Mouse (Mus musculus) neural tube, embryonic 11.5 days (tissue): ENCODE data around the gene Slc26a11. TPM values are rescaled to one million over a fixed set of nuclear protein-coding genes. Genes with fewer than 3 reads are reported as not detected.

ENCODE experiments used
- ATAC-seq: fragments of 200-750 bp; cut with Nextera tagmentation; 2 replicates; pipeline ENCODE4 v1.8.0; 2017; ENCODE audit warnings: moderate number of reproducible peaks, mild to moderate bottlenecking, moderate TSS enrichment, moderate library complexity; ENCODE audit not compliant: insufficient read depth, low FRiP score, low TSS enrichment
- DNase-seq: peaks from one replicate; pipeline ENCODE4 v3.0.0-alpha.2; 2015; ENCODE audit warnings: low spot score
- H3K27ac ChIP-seq: fragments of 300-500 bp; sonication (generic); 2 replicates; pipeline ENCODE4 v1.5.1; 2014; ENCODE audit warnings: low read depth, mild to moderate bottlenecking, low read length
- H3K27me3 ChIP-seq: fragments of 300-500 bp; sonication (generic); 2 replicates; pipeline ENCODE4 v1.6.1; 2014; ENCODE audit warnings: mild to moderate bottlenecking, low read length, mixed read lengths; ENCODE audit not compliant: control insufficient read depth, insufficient read depth
- H3K36me3 ChIP-seq: fragments of 300-500 bp; sonication (generic); 2 replicates; pipeline ENCODE4 v1.6.1; 2014; ENCODE audit warnings: mild to moderate bottlenecking, low read length, moderate library complexity, mixed read lengths; ENCODE audit not compliant: control insufficient read depth, insufficient read depth
- H3K4me1 ChIP-seq: fragments of 300-500 bp; sonication (generic); 2 replicates; pipeline ENCODE4 v1.6.1; 2014; ENCODE audit warnings: low read length, mixed read lengths; ENCODE audit not compliant: control insufficient read depth, insufficient read depth
- H3K4me2 ChIP-seq: fragments of 300-500 bp; sonication (generic); 2 replicates; pipeline ENCODE4 v1.6.1; 2014; ENCODE audit warnings: low read depth, mild to moderate bottlenecking, moderate library complexity
- H3K4me3 ChIP-seq: fragments of 300-500 bp; sonication (generic); 2 replicates; pipeline ENCODE4 v1.5.1; 2014; ENCODE audit warnings: low read depth, low read length
- H3K9ac ChIP-seq: fragments of 300-500 bp; sonication (generic); 2 replicates; pipeline ENCODE4 v1.6.1; 2014; ENCODE audit warnings: mild to moderate bottlenecking, low read length
- H3K9me3 ChIP-seq: fragments of 300-500 bp; sonication (generic); 2 replicates; pipeline ENCODE4 v1.6.1; 2016; ENCODE audit warnings: low read length; ENCODE audit not compliant: control insufficient read depth
- WGBS: fragments of 180-500 bp; shearing (Covaris S2); extraction: QIAGEN DNeasy Blood & Tissue Kit; methylation state at CpG from one replicate; pipeline ENCODE4 v1.1.7; 2014; 5-methylcytosine and 5-hydroxymethylcytosine counted together
- polyA plus RNA-seq: library from polyadenylated mRNA; unstranded; fragments of >200 nt; fragmentation: Nextera tagmentation; extraction: Ambion mirVana; gene quantifications from 2 replicates; pipeline ENCODE4 v1.2.1, GENCODE M21; 2014

The Slc26a11 gene
- 4.3 and 5.2 TPM in 2 replicates for polyA plus RNA-seq

- H3K36me3 ChIP-seq: no peaks in the 10 kb centered on the region
- H3K4me1 ChIP-seq: peaks cover 10% of the 10 kb centered on the region; the same call in 1 of the 2 replicates
- peak within 1 kb of the TSS; percentile 46 for H3K4me3 ChIP-seq
- no peaks in the 10 kb centered on the region for H3K9me3 ChIP-seq
- H3K27ac ChIP-seq: no peak within 1 kb of the TSS
- peak within 1 kb of the TSS; percentile 73 for H3K9ac ChIP-seq
- whole genome bisulfite sequencing: 1% methylated on average over 30 of the region's 40 CpGs
- peak; percentile 87 for DNase-seq
- H3K27me3 ChIP-seq: no peaks in the 10 kb centered on the region
- ATAC-seq: peak; percentile 96
- peak within 1 kb of the TSS; percentile 89 for H3K4me2 ChIP-seq
Observed at GRCm38 (mm10) chr11:119355443-119356385, at the start of gene Slc26a11, which contains the start of gene Sgsh. Gene Slc26a11, plus strand, starts transcription at chr11:119355557. Gene Sgsh, minus strand, starts transcription at chr11:119355536.

- Histone ChIP-seq H3K36me3 (no peaks in the 10 kb centered on the region), H3K9me3 (no peaks in the 10 kb centered on the region), H3K4me3 (no peak overlapping the region), H3K27me3 (no peaks in the 10 kb centered on the region), H3K4me1 (0 out of 2 replicates have a peak, but pooled peaks cover 3% of the 10 kb centered on the region), H3K9ac (no peak overlapping the region), H3K4me2 (no peak overlapping the region), H3K27ac (no peak overlapping the region)
- 61% methylated on average over 13 of the region's 13 CpGs for WGBS
- ATAC-seq (no peak), DNase-seq (no peak)
Observed at GRCm38 (mm10) chr11:119306762-119307657, 48.3 kb upstream of the Slc26a11 start.

GRCm38 (mm10) chr11:119307658-119307867 lies 47.8 kb upstream of the Slc26a11 start, which contains the start of gene Card14:
Gene Card14, plus strand, starts transcription at chr11:119307768.
- Histone ChIP-seq H3K4me1 (0 out of 2 replicates have a peak, but pooled peaks cover 3% of the 10 kb centered on the region), H3K4me2 (no peak within 1 kb of the TSS), H3K36me3 (no peaks in the 10 kb centered on the region), H3K4me3 (no peak within 1 kb of the TSS), H3K27me3 (no peaks in the 10 kb centered on the region), H3K27ac (no peak within 1 kb of the TSS), H3K9ac (0 out of 2 replicates have a peak within 1 kb of the TSS, but pooled peaks have one; percentile 0), H3K9me3 (no peaks in the 10 kb centered on the region)
- no peak for ATAC-seq
- DNase-seq: no peak
- WGBS: 25% methylated on average over 1 of the region's 1 CpGs

GRCm38 (mm10) chr11:119307916-119308315 lies 47.4 kb upstream of the Slc26a11 start:
- 25% methylated on average over 11 of the region's 11 CpGs for WGBS
- no peak overlapping the region for H3K4me3 ChIP-seq
- DNase-seq (peak; percentile 17), ATAC-seq (no peak)
- no peaks in the 10 kb centered on the region for H3K27me3 ChIP-seq
- H3K9me3 ChIP-seq: no peaks in the 10 kb centered on the region
- H3K4me2 ChIP-seq: no peak overlapping the region
- H3K36me3 ChIP-seq: no peaks in the 10 kb centered on the region
- H3K4me1 ChIP-seq: 0 out of 2 replicates have a peak, but pooled peaks cover 3% of the 10 kb centered on the region
- H3K9ac ChIP-seq: 0 out of 2 replicates have a peak overlapping the region, but pooled peaks have one; percentile 0
- H3K27ac ChIP-seq: no peak overlapping the region

- DNase-seq (no peak), ATAC-seq (no peak)
- no peaks in the 10 kb centered on the region for H3K27me3 ChIP-seq
- no peaks in the 10 kb centered on the region for H3K36me3 ChIP-seq
- no peaks in the 10 kb centered on the region for H3K9me3 ChIP-seq
- no peak overlapping the region for H3K27ac ChIP-seq
- H3K4me1 ChIP-seq: 0 out of 2 replicates have a peak, but pooled peaks cover 3% of the 10 kb centered on the region
- no peak overlapping the region for H3K4me2 ChIP-seq
- no peak overlapping the region for H3K9ac ChIP-seq
- no peak overlapping the region for H3K4me3 ChIP-seq
- 11% methylated on average over 10 of the region's 10 CpGs for WGBS
Observed at GRCm38 (mm10) chr11:119310621-119311020, 44.7 kb upstream of the Slc26a11 start.

GRCm38 (mm10) chr11:119314252-119314936 lies 41.0 kb upstream of the Slc26a11 start:
- Histone ChIP-seq H3K4me2 (no peak overlapping the region), H3K27ac (no peak overlapping the region), H3K9ac (no peak overlapping the region), H3K36me3 (no peaks in the 10 kb centered on the region), H3K4me3 (no peak overlapping the region), H3K4me1 (no peaks in the 10 kb centered on the region), H3K9me3 (no peaks in the 10 kb centered on the region), H3K27me3 (no peaks in the 10 kb centered on the region)
- WGBS: 81% methylated on average over 17 of the region's 17 CpGs
- ATAC-seq (no peak), DNase-seq (no peak)

- Histone ChIP-seq H3K9me3 (no peaks in the 10 kb centered on the region), H3K36me3 (no peaks in the 10 kb centered on the region), H3K4me1 (no peaks in the 10 kb centered on the region), H3K9ac (no peak overlapping the region), H3K27ac (no peak overlapping the region), H3K4me2 (no peak overlapping the region), H3K4me3 (no peak overlapping the region), H3K27me3 (no peaks in the 10 kb centered on the region)
- no peak for DNase-seq
- WGBS: 84% methylated on average over 4 of the region's 4 CpGs
- no peak for ATAC-seq
Observed at GRCm38 (mm10) chr11:119316720-119317119, 38.6 kb upstream of the Slc26a11 start.

- H3K4me1 ChIP-seq: no peaks in the 10 kb centered on the region
- DNase-seq: no peak
- H3K9me3 ChIP-seq: no peaks in the 10 kb centered on the region
- no peak for ATAC-seq
- no peak overlapping the region for H3K4me3 ChIP-seq
- H3K4me2 ChIP-seq: no peak overlapping the region
- no peaks in the 10 kb centered on the region for H3K27me3 ChIP-seq
- WGBS: 81% methylated on average over 13 of the region's 13 CpGs
- no peak overlapping the region for H3K27ac ChIP-seq
- H3K36me3 ChIP-seq: no peaks in the 10 kb centered on the region
- H3K9ac ChIP-seq: no peak overlapping the region
Observed at GRCm38 (mm10) chr11:119322521-119322920, 32.8 kb upstream of the Slc26a11 start.
